Mouse (Mus musculus) embryo, embryonic 10.5 days (tissue): ENCODE data around the gene Snx21.
A peak's percentile ranks its signal among the peaks of the same experiment; 100 is the strongest.

Experiments
- DNase-seq: peaks from one replicate; pipeline ENCODE4 v3.0.0-alpha.2; 2015; ENCODE audit warnings: low spot score

Gene Snx21

DNA sequence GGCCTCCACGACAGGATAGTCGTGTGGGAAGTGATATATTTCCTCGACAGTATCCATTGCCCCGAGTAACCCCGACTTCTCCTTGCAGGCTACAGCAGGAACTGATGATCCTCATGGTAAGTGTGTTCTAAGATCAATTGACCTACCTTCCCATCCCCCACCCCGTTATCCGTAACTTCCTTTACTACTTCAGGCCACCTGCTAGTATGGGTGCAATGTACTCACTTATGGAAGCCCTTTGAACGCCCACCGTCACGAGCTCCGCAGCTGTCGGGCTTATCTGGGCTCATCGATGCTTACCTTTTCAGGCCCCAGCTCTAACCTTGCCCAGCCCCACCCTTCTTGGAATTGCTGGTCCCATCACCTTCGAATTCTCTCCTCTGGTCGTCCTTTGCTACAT, 15.3 kb upstream of the Snx21 start:
- peak; percentile 35 for DNase-seq

DNA sequence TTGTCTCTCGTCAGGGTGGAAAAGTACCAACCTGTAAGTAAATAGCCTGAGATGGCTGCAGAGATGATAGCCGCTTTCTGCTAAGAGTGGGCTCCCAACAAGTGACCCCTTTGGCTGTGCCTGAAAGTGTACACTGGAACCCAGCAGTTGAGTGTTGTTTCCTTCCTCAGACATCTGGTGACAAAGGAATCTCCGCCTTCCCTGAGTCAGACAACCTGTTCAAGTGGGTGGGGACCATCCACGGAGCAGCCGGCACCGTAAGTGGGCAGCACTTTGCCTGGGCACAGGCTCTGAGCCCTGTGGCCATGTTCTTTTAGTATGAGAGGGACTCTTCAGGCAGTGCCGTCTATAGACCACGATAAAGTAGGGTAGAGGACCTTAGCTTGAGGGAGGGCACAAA, 14.5 kb upstream of the Snx21 start:
- DNase-seq: no peak

DNA sequence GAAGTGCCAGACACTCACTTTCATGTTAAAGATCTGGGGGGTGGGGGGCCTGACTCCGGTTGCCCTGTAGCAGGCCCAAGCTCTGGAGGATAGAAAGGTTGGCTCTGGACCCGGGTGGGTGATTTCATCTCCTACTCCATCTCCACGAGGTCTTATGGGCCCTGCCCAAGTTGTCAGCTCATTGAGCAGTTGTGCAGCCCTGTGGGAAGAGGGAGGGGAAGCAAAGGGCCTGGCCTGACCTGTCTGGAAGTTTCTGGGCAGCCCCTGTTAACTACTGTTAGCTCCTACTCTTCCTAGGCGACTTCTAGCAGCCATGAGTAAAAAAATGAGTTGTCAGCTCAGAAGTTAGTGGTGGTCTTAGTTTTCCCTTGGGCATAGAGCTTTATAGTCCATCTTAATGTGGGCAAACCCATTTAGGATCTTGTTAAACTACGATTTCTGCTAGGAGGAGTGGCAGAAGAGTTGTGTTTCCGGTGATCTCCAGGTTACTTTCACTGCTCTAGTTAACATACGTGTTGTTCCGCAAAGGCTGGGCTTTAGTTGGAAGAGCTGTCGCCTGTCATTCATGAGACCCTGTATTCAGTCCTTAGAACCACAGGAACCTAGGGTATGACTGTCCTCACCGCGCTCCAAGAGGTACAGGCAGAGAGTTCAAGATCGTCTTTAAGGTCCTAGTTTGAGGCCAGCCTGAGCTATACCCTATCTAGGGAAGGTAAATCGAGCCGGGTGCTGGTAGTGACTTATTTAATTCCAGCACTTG, 12.2 kb upstream of the Snx21 start:
- DNase-seq: no peak

DNA sequence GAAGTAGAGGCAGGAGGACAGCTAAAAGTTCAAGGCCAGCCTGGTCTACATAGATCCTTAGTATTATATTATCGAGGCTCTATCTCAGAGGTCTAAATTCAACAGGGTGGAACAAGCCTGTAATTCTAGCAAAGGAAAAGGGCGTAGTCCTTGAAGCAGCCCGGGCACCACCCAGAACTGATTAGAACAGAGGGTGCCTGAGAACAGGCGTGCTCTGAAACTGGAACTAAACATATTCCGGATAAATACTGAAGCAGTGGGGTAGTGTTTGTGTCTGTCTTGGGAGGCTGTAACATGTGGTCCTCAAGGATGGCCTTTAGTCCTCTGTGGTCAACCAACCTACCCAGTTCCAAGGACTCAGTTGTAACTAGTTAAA, 11.6 kb upstream of the Snx21 start:
- DNase-seq: no peak

DNA sequence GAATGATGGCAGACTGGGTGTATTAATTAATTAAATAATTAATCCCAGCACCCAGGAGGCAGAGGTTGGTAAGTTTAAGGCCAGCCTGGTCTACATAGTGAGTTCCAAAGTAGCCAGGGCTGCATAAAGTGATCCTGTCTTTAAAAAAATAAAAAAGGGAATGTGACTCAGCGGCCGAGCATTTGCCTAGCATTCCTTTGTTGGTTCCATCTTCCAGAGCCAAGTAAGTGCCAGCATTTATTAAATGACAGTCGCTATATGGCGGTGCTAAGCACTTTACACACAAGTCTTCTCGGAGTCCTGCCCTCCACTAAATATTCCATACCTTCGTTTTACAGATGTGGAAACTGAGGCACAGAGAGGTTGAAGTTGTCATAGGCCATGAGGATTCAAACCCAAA, 9.5 kb upstream of the Snx21 start:
- no peak for DNase-seq

- DNase-seq: no peak
Observed at GRCm38 (mm10) chr2:164776801-164777200, 8.8 kb upstream of the Snx21 start.

GRCm38 (mm10) chr2:164777246-164778014, 8.2 kb upstream of the Snx21 start:
- DNase-seq: no peak

- DNase-seq: no peak
Observed at GRCm38 (mm10) chr2:164778015-164778287, 7.7 kb upstream of the Snx21 start.

GRCm38 (mm10) chr2:164778809-164779208, 6.8 kb upstream of the Snx21 start:
- DNase-seq: no peak

- DNase-seq: no peak
Observed at GRCm38 (mm10) chr2:164779481-164780086, 6.0 kb upstream of the Snx21 start, which contains the start of gene Tnnc2. Tnnc2 (minus strand) TSS chr2:164779967.

GRCm38 (mm10) chr2:164781876-164782275, 3.7 kb upstream of the Snx21 start:
- no peak for DNase-seq

GRCm38 (mm10) chr2:164783926-164784581, 1.6 kb upstream of the Snx21 start:
- peak; percentile 38 for DNase-seq

GRCm38 (mm10) chr2:164784869-164785420, 678 bp upstream of the Snx21 start:
- DNase-seq: no peak

DNA sequence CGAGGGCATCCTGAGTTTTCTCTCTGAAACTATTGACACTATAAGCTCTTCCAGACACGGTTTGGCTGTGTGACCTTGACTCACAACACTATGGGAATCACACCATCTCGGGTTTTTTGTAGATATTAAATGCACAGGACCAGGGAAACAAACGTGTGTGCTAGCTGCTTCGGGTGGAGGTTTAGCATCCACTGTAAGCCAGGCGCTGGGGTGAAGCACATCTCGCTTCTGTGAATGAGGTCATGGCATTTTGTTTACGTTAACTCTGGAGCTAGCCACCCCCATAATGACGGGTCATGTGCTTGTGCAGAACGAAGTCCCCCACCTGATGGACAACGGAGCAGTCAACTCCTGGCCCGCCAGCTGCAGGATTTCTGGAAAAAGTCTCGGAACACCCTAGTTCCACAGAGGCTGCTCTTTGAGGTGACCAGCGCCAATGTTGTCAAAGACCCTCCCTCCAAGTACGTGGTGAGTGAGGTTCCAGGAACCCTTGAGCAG, 814 bp downstream of the Snx21 start:
- DNase-seq: no peak

GRCm38 (mm10) chr2:164787032-164787431, 1.4 kb downstream of the Snx21 start:
- no peak for DNase-seq

- DNase-seq: no peak
Observed at GRCm38 (mm10) chr2:164787779-164788178, 2.2 kb downstream of the Snx21 start.

- no peak for DNase-seq
Observed at GRCm38 (mm10) chr2:164788411-164788810, 2.8 kb downstream of the Snx21 start.

DNA sequence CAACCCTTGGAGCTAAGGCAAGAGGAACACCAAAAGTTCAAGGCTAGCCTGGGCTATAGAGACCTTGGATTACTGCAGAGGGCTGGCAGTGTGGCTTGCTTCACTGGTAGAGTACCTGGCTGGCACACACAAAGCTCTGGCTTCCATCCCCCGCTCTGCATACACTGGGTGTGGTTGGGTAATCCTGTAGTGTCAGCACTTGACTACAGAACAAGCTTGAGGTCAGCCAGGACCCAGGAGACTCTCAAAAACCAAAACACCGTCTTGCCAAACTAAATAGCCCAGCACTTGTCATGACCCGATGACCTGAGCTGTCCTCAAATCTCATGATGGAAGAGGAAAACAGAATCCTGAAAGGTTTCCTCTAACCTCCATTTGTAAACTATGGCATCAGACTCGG, 4.8 kb downstream of the Snx21 start:
- no peak for DNase-seq

GRCm38 (mm10) chr2:164791841-164792261, 6.2 kb downstream of the Snx21 start:
- no peak for DNase-seq

DNA sequence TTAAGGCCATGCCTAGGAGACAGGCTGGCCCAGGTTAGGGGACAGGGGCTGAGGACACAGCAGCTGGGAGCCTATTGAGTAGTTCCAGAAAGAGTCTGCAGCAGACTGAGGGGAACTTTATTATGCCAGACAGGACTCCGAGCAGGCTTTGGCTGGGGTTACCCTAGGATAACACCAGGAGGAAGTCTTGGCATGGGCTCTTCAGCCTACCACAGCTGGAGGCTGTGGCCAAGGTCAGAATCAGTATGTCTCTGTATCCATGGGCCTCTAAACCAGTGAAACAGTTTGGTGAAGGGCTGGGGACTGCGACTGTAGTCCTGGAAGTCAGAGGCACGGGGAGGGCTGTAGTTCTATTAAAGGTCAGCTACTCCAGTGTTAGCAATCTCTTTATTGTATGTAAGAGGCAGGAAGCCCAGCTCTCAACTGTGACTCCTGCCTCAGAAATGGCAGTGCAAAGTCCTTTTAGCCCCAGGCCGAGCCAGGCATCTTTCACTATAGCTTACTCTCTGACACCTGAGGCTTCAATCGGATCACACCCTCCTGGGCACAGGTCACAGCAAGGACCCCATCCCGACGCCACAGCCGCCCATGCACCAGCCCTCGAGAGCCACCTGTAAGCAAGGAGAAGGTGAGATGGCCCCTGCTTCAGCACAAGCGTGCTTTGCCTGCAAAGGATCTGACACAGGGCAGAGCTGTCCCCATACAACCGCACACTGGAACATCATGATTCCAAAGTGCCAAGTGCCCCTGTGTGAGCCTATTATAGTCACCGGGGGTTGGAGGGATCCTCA, 7.0 kb downstream of the Snx21 start:
- no peak for DNase-seq

DNA sequence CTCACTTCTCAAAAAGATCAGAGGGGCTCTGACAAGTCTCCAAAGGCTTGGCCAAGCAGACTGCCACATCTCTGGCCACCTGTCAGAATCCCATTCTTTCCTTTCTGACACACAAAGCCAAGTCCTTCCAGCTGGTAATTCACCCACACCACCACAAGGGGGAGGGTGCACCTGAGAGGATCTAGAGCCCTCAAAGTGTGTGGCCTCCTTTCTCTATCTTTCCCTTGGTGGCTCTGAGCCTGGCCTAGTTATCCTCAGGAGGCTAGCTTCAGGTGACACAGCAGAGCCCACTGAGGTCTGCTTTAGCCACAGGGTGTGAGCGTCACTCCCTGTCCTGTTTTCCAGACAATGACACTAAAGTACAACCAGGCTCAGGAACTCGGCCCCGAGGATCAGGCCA, 7.6 kb downstream of the Snx21 start:
- DNase-seq: peak; percentile 77
